Mouse (Mus musculus) left cerebral cortex, adult 2 months (tissue): ENCODE data around the gene Bmp4. TPM values are rescaled to one million over a fixed set of nuclear protein-coding genes. Genes with fewer than 3 reads are reported as not detected.

ENCODE experiments used
- DNase-seq, 2 experiments: peaks; one replicate each; pipeline ENCODE4 v3.0.0; 2021 to 2022; ENCODE audit warnings: low spot score in 2 of 2, mixed read lengths in 1 of 2; ENCODE audit errors: extremely low spot score in 1 of 2
- H3K27ac ChIP-seq: fragments of 200-600 bp; 2 replicates; pipeline ENCODE4 v1.8.1; 2022
- H3K4me3 ChIP-seq: fragments of 200-600 bp; 2 replicates; pipeline ENCODE4 v1.8.1; 2022
- CTCF ChIP-seq: fragments of 200-600 bp; IDR thresholded peaks from 2 replicates; pipeline ENCODE4 v1.8.1; 2022; ENCODE audit warnings: antibody characterized with exemption, mild to moderate bottlenecking, moderate library complexity
- intact Hi-C: fragments of 180-260 bp; cut with DNase I; formaldehyde crosslinking; loops from one replicate; pipeline ENCODE4 v1.15.1; 2025
- total RNA-seq, 2 experiments: library from RNA; stranded (reverse); gene quantifications; 2 replicates each; pipeline ENCODE4 v1.2.3; 2021

Bmp4 gene
- total RNA-seq, 2 experiments from 2014 or later: 4.2 to 6.0 TPM

GRCm38 (mm10) chr14:46408319-46408718 is 17.9 kb upstream of the Bmp4 start:
- DNase-seq: no peak
- H3K27ac ChIP-seq: no peak overlapping the region
- intact Hi-C loops: no loop called here
- H3K4me3 ChIP-seq: no peak overlapping the region
- no peak for TF ChIP-seq CTCF

- no peak for TF ChIP-seq CTCF
- Histone ChIP-seq H3K4me3 (no peak overlapping the region), H3K27ac (no peak overlapping the region)
- intact Hi-C loops: no loop called here
- no peak for DNase-seq
Observed at GRCm38 (mm10) chr14:46399925-46400324, 9.5 kb upstream of the Bmp4 start.

- DNase-seq: no peak
- intact Hi-C loops: no loop called here
Observed at GRCm38 (mm10) chr14:46398091-46398695, 7.7 kb upstream of the Bmp4 start.

GRCm38 (mm10) chr14:46391621-46392170 is 1.2 kb upstream of the Bmp4 start:
- Histone ChIP-seq H3K27ac (no peak overlapping the region), H3K4me3 (no peak overlapping the region)
- intact Hi-C loops: no loop called here
- no peak for TF ChIP-seq CTCF
- no peak for DNase-seq

More at GRCm38 (mm10) chr14:46398091-46398695, 7.7 kb upstream of the Bmp4 start:
- Histone ChIP-seq H3K4me3 (no peak overlapping the region), H3K27ac (no peak overlapping the region)
- TF ChIP-seq CTCF: no peak

DNA sequence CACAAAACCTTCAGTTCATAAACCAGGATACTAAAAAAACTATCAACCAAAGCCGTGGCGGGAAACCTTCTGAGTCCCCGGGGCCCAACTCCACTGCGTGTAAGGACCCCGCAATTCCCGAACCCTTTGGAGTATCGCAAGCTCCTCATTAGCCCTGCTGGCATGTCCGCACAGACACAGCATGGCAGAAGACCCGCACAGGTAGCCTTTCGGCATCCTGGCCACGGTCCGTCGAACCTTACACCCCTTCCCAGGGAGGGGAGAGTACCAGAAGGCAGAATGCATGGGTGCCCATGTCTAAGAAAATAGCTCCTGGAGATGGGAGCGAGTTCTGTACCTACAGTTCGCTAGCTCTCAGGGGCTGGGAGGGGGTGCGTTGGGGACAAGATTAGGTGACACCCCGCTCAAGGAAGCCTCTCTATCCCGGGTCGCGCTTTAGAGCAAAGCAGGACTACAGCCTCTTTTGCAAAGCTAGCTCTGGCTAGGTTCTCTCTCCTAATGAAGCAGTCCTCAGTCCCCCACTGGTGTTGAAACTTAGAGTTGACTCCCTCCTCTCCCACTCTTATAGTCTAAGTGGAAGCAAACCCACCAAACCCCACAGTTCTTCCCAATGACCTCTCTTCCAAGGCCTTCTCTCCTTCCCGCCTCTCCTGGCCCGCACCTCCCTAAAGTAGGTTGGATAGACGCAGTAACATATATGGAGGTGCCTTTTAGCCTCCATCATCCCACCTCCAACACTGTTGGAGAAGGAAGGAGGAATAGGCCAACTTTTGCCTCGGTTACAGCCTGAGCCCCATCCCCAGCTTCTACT is 826 bp downstream of the Bmp4 start:
- intact Hi-C loops: loop anchor here (5.0 kb wide), 1 partner anchor 397 kb away; no protein-coding TSS in a partner anchor
- Histone ChIP-seq H3K27ac (no peak overlapping the region), H3K4me3 (no peak overlapping the region)
- no peak for TF ChIP-seq CTCF
- no peak for DNase-seq

- intact Hi-C loops: loop anchor here (5.0 kb wide), 1 partner anchor 396 kb away; no protein-coding TSS in a partner anchor
- TF ChIP-seq CTCF: no peak; the same call in none of the 2 replicates
- 0 out of 2 replicates have a peak overlapping the region, but pooled peaks have one; percentile 20 for H3K4me3 ChIP-seq
- no peak for DNase-seq
- no peak overlapping the region for H3K27ac ChIP-seq
Observed at GRCm38 (mm10) chr14:46388636-46389035, 1.8 kb downstream of the Bmp4 start.

DNA sequence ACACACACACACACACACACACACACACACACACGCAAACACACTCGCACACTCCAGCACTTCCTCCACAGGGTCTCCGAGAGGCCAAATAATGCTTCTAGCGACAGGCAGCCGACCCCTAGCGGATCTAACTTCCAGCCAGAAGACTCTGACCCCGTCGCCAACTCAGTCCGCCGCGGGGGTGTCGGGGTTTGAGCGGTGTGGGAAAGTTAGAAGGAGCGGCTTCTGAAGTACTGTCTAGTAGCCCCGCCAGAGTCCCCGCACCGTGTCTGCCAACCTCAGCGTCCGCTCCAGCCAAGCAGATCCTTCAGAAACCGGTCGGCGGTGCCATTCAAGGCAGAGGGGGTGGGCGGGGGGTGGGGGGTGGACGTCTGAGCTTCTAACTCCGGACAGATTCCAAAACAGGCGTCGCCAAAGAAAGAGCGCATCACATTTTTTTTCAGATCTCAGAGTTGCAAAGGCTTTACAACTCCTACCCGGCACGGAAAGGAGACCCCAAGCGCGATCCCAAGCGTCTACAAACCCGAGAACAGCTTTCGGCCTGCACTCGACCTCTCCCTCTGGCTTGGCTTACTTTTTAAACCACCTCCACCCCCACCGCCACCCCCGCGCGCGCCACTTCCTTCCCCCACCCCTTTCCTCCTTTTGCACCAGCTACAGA is 2.5 kb downstream of the Bmp4 start:
- TF ChIP-seq CTCF: no peak
- intact Hi-C loops: loop anchor here (5.0 kb wide), 1 partner anchor 396 kb away; no protein-coding TSS in a partner anchor
- DNase-seq: no peak

GRCm38 (mm10) chr14:46387357-46387671 is 3.2 kb downstream of the Bmp4 start:
- no peak overlapping the region for H3K27ac ChIP-seq
- TF ChIP-seq CTCF: no peak
- peak in 1 of 2 experiments; percentile 25 for DNase-seq
- intact Hi-C loops: loop anchor here (5.0 kb wide), 1 partner anchor 395 kb away; no protein-coding TSS in a partner anchor
- H3K4me3 ChIP-seq: peak overlapping the region; percentile 37

More for the DNA sequence above, 2.5 kb downstream of the Bmp4 start:
- Histone ChIP-seq H3K27ac (no peak overlapping the region), H3K4me3 (0 out of 2 replicates have a peak overlapping the region, but pooled peaks have one; percentile 11)

GRCm38 (mm10) chr14:46386478-46387356 is 3.8 kb downstream of the Bmp4 start:
- intact Hi-C loops: loop anchor here (5.0 kb wide), 1 partner anchor 394 kb away; no protein-coding TSS in a partner anchor
- no peak for TF ChIP-seq CTCF
- H3K27ac ChIP-seq: 0 out of 2 replicates have a peak overlapping the region, but pooled peaks have one; percentile 44

GRCm38 (mm10) chr14:46385701-46386477 is 4.6 kb downstream of the Bmp4 start:
- no peak for DNase-seq

More at GRCm38 (mm10) chr14:46386478-46387356, 3.8 kb downstream of the Bmp4 start:
- no peak for DNase-seq
- peak overlapping the region; percentile 37 for H3K4me3 ChIP-seq

More at GRCm38 (mm10) chr14:46385701-46386477, 4.6 kb downstream of the Bmp4 start:
- intact Hi-C loops: loop anchor here (5.0 kb wide), 1 partner anchor 394 kb away; no protein-coding TSS in a partner anchor
- peak overlapping the region; percentile 23; the same call in 1 of the 2 replicates for H3K4me3 ChIP-seq
- no peak overlapping the region for H3K27ac ChIP-seq
- no peak for TF ChIP-seq CTCF
